20 mouse cellular contexts compared by ENCODE assay signal in genomic region chr15:25563641-25564040, GRCm38 (mm10). TPM values are rescaled to one million over a fixed set of nuclear protein-coding genes. Genes with fewer than 3 reads are reported as not detected.
DNase-seq lines count a peak whose midpoint lies in the region; ATAC-seq lines count a peak whose summit lies in the region.
"Had no signal": no experiment of that assay in that cellular context is flagged by ENCODE, and none has a peak within 500 bp of the region (broad histone marks: within the 10 kb centered on the region; RNA-seq: fewer than 3 reads in every experiment).

No protein-coding gene starts in this region.

- no peaks in the 10 kb centered on the region for H3K4me1 ChIP-seq in midbrain, embryonic 15.5 days
- H3K4me1 ChIP-seq: forebrain, embryonic 12.5 days; forebrain, embryonic 15.5 days; heart, embryonic 10.5 days; hindbrain, embryonic 12.5 days; hindbrain, embryonic 15.5 days had no signal

- no peaks in the 10 kb centered on the region for H3K27me3 ChIP-seq in midbrain, embryonic 15.5 days (replicated peaks)
- H3K27me3 ChIP-seq: embryonic facial prominence, embryonic 13.5 days; forebrain, embryonic 12.5 days; forebrain, embryonic 15.5 days; hindbrain, embryonic 12.5 days; hindbrain, embryonic 15.5 days had no signal

- no peak overlapping the region for H3K9ac ChIP-seq in midbrain, embryonic 15.5 days
- H3K9ac ChIP-seq: embryonic facial prominence, embryonic 13.5 days; forebrain, embryonic 12.5 days; forebrain, embryonic 15.5 days; hindbrain, embryonic 12.5 days; hindbrain, embryonic 15.5 days had no signal

- no peak overlapping the region for H3K4me3 ChIP-seq in midbrain, embryonic 15.5 days
- H3K4me3 ChIP-seq: embryonic facial prominence, embryonic 13.5 days; erythroblast, embryonic 14.5 days; forebrain, embryonic 12.5 days; forebrain, embryonic 15.5 days; heart, adult 2 months; heart, embryonic 10.5 days; hindbrain, embryonic 12.5 days; hindbrain, embryonic 15.5 days had no signal

- no peak overlapping the region for H3K4me2 ChIP-seq in midbrain, embryonic 15.5 days
- H3K4me2 ChIP-seq: embryonic facial prominence, embryonic 13.5 days; forebrain, embryonic 12.5 days; forebrain, embryonic 15.5 days; hindbrain, embryonic 12.5 days; hindbrain, embryonic 15.5 days had no signal

- no peaks in the 10 kb centered on the region for H3K9me3 ChIP-seq in midbrain, embryonic 15.5 days
- H3K9me3 ChIP-seq: embryonic facial prominence, embryonic 13.5 days; forebrain, embryonic 12.5 days; forebrain, embryonic 15.5 days; heart, embryonic 10.5 days; hindbrain, embryonic 12.5 days; hindbrain, embryonic 15.5 days had no signal

- DNase-seq in cerebellum, adult 9-11 months: no peak
- peak; percentile 32 to 57 for DNase-seq in cerebellum, postnatal 25 days
- DNase-seq in cerebellum, postnatal 4 days (ENCODE audit: low spot score in 2 of 2): no peak
- DNase-seq in brain, adult 2 months (ENCODE audit: low read depth, low spot score): peak; percentile 32
- DNase-seq: adrenal gland, adult 8-10 months; adrenal gland, postnatal 25 days; gastrocnemius, postnatal 25 days; heart, adult 2 months; kidney, adult 2 months had no signal

- 0 out of 2 replicates have a peak, but pooled peaks have one; percentile 37 for ATAC-seq in cerebellum, adult (ENCODE audit: insufficient number of reproducible peaks, low FRiP score, low TSS enrichment)
- no peak for ATAC-seq in midbrain, embryonic 15.5 days (replicated peaks)
- ATAC-seq: activated CD4-positive, CD25-positive, alpha-beta regulatory T cell, adult 4 months; forebrain, embryonic 15.5 days; intestine, postnatal 0 days had no signal

- H3K27ac ChIP-seq in midbrain, embryonic 15.5 days: no peak overlapping the region
- H3K27ac ChIP-seq: embryonic facial prominence, embryonic 13.5 days; forebrain, embryonic 12.5 days; forebrain, embryonic 15.5 days; heart, adult 2 months; heart, embryonic 10.5 days; hindbrain, embryonic 12.5 days; hindbrain, embryonic 15.5 days had no signal

- 78% methylated on average over 7 of the region's 7 CpGs for WGBS in midbrain, embryonic 15.5 days

- no peaks in the 10 kb centered on the region for H3K36me3 ChIP-seq in midbrain, embryonic 15.5 days (replicated peaks)
- H3K36me3 ChIP-seq: embryonic facial prominence, embryonic 13.5 days; forebrain, embryonic 12.5 days; forebrain, embryonic 15.5 days; heart, embryonic 10.5 days; hindbrain, embryonic 12.5 days; hindbrain, embryonic 15.5 days had no signal

RNA-seq across cellular contexts. Expression of gene Myo10, which starts 58.7 kb away (rescaled TPM):
- polyA plus RNA-seq in midbrain, embryonic 15.5 days (2015; fragmentation: Nextera tagmentation; extraction: Ambion mirVana): 28.1 and 30.8 TPM in 2 replicates

Comparison
In these comparisons a context has a peak if more than half of its experiments do, and no peak if none do; other contexts are left out.
1. DNase-seq: peak in cerebellum, postnatal 25 days (2 of 2) and brain, adult 2 months (single experiment); none in cerebellum, adult 9-11 months (single experiment) and cerebellum, postnatal 4 days (0 of 2).